Mouse (Mus musculus) midbrain, embryonic 14.5 days (tissue): ENCODE measurements around the gene G430095P16Rik. TPM values are rescaled to one million over a fixed set of nuclear protein-coding genes. Genes with fewer than 3 reads are reported as not detected.

Source experiments
- ATAC-seq: fragments of 200-750 bp; cut with Nextera tagmentation; 2 replicates; pipeline ENCODE4 v1.8.0; 2017; ENCODE audit warnings: moderate number of reproducible peaks, moderate library complexity; ENCODE audit not compliant: low FRiP score, low TSS enrichment
- DNase-seq: peaks from one replicate; pipeline ENCODE4 v3.0.0-alpha.2; 2015
- H3K27ac ChIP-seq: fragments of 300-500 bp; sonication (generic); replicated peaks from 2 replicates; pipeline ENCODE4 v1.5.1; 2014; ENCODE audit warnings: mild to moderate bottlenecking, low read depth, low read length, moderate library complexity
- H3K27me3 ChIP-seq: fragments of 300-500 bp; sonication (generic); 2 replicates; pipeline ENCODE4 v1.6.1; 2014; ENCODE audit warnings: low read length, control low read depth, mixed read lengths; ENCODE audit not compliant: control insufficient read depth, insufficient read depth
- H3K36me3 ChIP-seq: fragments of 300-500 bp; sonication (generic); 2 replicates; pipeline ENCODE4 v1.6.1; 2014; ENCODE audit warnings: low read length, control low read depth; ENCODE audit not compliant: control insufficient read depth, insufficient read depth
- H3K4me1 ChIP-seq: fragments of 300-500 bp; sonication (generic); 2 replicates; pipeline ENCODE4 v1.6.1; 2014; ENCODE audit warnings: mild to moderate bottlenecking, antibody characterized with exemption, low read length, control low read depth; ENCODE audit not compliant: control insufficient read depth, insufficient read depth
- H3K4me2 ChIP-seq: fragments of 300-500 bp; sonication (generic); 2 replicates; pipeline ENCODE4 v1.6.1; 2014; ENCODE audit warnings: mild to moderate bottlenecking, low read length, moderate library complexity
- H3K4me3 ChIP-seq: fragments of 300-500 bp; sonication (generic); replicated peaks from 2 replicates; pipeline ENCODE4 v1.5.1; 2014; ENCODE audit warnings: low read depth, low read length
- H3K9ac ChIP-seq: fragments of 300-500 bp; sonication (generic); replicated peaks from 2 replicates; pipeline ENCODE4 v1.6.1; 2014; ENCODE audit warnings: mild to moderate bottlenecking, low read length, moderate library complexity
- H3K9me3 ChIP-seq: fragments of 300-500 bp; sonication (generic); 2 replicates; pipeline ENCODE4 v1.6.1; 2016; ENCODE audit warnings: low read length, control low read depth, mixed read lengths; ENCODE audit not compliant: control insufficient read depth
- WGBS: fragments of 180-500 bp; shearing (Covaris S2); extraction: QIAGEN DNeasy Blood & Tissue Kit; methylation state at CpG from one replicate; pipeline ENCODE4 v1.1.7; 2014; 5-methylcytosine and 5-hydroxymethylcytosine counted together
- polyA plus RNA-seq: library from polyadenylated mRNA; unstranded; fragments of >200 nt; fragmentation: Nextera tagmentation; extraction: Ambion mirVana; gene quantifications from 2 replicates; pipeline ENCODE4 v1.2.1, GENCODE M21; 2014

The G430095P16Rik gene
- polyA plus RNA-seq, 1 experiment from 2014 or later, result 0.91 TPM

DNA sequence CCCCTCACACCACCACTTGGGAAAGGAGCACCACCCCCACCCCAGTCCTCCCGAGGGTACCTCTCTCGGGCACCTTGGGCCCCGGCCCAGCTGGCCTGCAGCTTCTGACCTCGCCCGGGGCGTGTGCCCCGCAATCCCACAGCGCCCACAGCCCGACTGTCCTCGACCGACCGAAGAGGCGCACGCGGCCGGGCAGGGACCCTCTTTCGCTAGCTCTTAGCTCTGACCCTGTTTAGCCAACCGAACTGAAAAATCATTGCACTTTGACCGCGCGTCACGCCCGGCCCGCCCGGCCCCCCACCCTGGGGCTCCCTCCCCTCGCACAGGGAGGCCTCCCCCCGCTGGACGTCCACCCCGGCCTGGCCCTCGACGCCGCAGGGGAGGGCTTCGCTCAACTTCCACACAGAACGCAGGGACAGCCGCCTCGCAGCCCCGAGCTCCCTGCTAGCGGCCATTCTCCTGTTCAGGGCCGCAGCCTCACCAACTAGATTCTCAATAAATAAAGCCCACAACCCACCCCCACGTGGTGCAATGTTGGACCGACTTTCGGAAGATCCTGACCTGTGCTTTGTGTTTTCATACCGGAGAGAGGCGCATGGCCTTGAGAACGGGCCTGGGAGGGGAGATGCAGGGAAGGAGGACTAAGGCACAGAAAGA, 16.1 kb upstream of the G430095P16Rik start:
- no peaks in the 10 kb centered on the region for H3K36me3 ChIP-seq
- DNase-seq (no peak), ATAC-seq (no peak)
- peak overlapping the region; percentile 80 for H3K27ac ChIP-seq
- peak overlapping the region; percentile 10 for H3K4me3 ChIP-seq
- 4% methylated on average over 45 of the region's 45 CpGs for WGBS
- peaks cover 40% of the 10 kb centered on the region for H3K4me1 ChIP-seq
- H3K4me2 ChIP-seq, result peak overlapping the region; percentile 38
- H3K9me3 ChIP-seq, result no peaks in the 10 kb centered on the region
- peaks cover 59% of the 10 kb centered on the region for H3K27me3 ChIP-seq
- H3K9ac ChIP-seq, result peak overlapping the region; percentile 34; the same call in 1 of the 2 replicates

DNA sequence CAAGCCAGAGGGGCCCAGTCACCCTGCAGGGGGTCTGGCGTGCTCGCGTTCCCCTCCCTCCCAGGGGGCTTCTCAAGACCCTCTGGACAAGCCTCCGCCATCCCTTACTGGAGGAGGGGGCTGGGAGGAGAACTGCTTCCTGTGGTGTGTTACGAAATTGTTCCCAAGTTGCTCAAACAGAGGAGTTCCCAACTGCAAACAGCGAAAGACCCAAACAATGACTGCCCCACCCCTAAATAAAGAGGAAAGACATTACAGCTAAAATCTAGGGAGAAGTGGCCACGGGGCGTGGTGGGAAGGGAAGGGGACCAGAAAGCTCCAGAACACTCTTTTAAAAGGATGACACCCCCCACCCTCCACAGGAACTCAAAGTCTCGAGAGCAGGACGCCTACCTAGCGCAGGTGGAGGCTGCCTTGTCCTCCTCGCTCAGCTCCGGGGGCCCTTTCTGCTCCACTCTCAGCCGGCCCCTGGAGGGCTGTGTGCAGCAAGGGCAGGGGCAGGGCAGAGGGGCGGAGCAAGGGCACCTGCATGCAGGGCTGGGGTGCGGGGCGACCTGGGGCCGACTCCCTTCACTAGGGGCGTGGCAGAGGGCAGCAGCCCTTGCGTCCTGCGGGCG, 15.4 kb upstream of the G430095P16Rik start:
- no peaks in the 10 kb centered on the region for H3K36me3 ChIP-seq
- H3K4me3 ChIP-seq, result peak overlapping the region; percentile 10; the same call in 1 of the 2 replicates
- DNase-seq, result no peak
- H3K9ac ChIP-seq, result peak overlapping the region; percentile 39; the same call in 1 of the 2 replicates
- peak overlapping the region; percentile 38 for H3K4me2 ChIP-seq
- H3K27ac ChIP-seq, result peak overlapping the region; percentile 80
- WGBS, result 5% methylated on average over 22 of the region's 22 CpGs
- no peak for ATAC-seq
- no peaks in the 10 kb centered on the region for H3K9me3 ChIP-seq
- peaks cover 54% of the 10 kb centered on the region for H3K27me3 ChIP-seq
- peaks cover 46% of the 10 kb centered on the region for H3K4me1 ChIP-seq

DNA sequence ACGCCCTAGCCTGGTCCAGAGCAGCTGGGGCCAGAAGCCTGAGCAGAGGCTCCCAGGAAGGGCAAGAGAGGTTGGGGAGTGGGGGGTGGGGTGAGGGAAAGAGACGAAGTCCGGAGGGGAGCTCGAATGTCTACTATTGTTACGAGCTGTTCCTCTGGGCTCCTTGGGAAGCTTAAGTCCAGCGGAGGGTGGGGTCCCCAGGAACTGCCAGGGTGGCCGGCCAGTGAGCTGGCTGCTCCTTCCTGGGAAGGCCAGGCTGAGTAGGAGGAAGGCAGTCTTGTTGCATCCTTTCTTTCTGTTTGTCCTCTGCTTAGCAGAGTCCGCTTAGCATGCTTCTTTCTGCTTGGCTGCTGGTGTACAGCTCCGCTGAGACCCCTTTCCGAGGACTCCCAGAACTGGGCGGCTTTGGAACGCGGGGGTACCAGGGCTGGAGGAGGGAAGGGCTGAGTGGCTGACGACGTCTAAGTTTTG, 14.7 kb upstream of the G430095P16Rik start:
- DNase-seq, result no peak
- 4% methylated on average over 15 of the region's 15 CpGs for WGBS
- H3K27me3 ChIP-seq, result peaks cover 47% of the 10 kb centered on the region

DNA sequence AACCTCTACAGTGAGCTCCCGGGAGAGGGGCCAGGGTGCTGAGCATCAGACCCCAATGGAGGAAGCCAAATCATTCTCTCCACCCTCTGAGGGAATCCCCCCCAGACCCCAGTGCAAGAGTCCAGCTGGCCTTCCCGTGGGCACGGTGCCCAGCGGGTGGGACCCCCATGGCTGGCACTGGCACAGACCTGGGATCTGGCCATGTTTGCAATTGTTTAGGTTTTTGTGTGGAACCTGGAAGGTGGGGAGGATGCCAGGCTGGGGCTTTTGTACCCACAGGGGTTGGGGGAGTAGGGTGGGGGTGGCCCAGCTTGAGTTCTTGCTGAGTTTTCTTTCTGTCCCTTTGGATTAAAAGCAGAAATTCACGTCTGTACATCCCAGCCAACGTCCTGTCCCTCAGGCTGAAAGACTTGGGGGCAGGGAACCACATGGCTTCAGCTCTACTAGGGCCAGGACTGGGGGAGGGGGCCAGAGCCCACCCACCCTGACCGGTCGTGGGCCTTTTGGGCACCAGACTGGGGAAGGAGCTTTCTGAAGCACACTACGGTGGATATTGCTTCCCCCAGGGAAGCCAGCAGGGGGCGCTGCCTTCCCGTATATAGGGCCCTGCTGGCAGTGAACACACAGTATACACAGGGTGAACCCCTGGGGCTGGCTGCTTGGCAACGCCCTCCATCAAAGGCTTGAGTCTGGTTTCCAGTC, 13.9 kb upstream of the G430095P16Rik start:
- Histone ChIP-seq H3K9me3 (no peaks in the 10 kb centered on the region), H3K27ac (peak overlapping the region; percentile 80), H3K4me2 (no peak overlapping the region), H3K36me3 (no peaks in the 10 kb centered on the region), H3K27me3 (peaks cover 39% of the 10 kb centered on the region), H3K4me1 (peaks cover 56% of the 10 kb centered on the region), H3K4me3 (no peak overlapping the region), H3K9ac (no peak overlapping the region)
- WGBS, result 7% methylated on average over 12 of the region's 12 CpGs
- ATAC-seq, result peak; percentile 66
- DNase-seq, result peak; percentile 95

More for the DNA sequence above, 14.7 kb upstream of the G430095P16Rik start:
- no peak for ATAC-seq
- Histone ChIP-seq H3K36me3 (no peaks in the 10 kb centered on the region), H3K9me3 (no peaks in the 10 kb centered on the region), H3K9ac (no peak overlapping the region), H3K4me1 (peaks cover 48% of the 10 kb centered on the region), H3K4me3 (peak overlapping the region; percentile 5; the same call in 1 of the 2 replicates), H3K4me2 (peak overlapping the region; percentile 38), H3K27ac (peak overlapping the region; percentile 80)

DNA sequence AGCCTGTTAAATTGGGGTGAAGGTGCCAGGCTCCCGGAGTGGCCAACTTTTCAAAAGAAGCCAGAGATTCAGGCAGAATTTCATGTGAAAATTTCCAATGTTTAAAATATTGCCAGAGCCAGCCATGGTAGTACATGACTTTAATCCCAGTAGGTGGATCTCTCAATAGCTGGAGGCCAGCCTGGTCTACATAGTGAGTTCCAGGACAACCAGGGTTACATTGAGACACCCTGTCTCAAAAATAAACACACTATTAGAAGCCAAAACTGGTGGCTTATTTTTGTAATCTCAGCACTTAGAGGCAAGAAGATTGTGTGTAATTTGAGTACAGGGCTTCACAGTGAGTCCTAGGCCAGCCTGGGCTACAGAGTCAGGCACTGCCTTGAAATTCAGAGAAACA, 12.9 kb upstream of the G430095P16Rik start:
- H3K4me2 ChIP-seq, result no peak overlapping the region
- H3K9ac ChIP-seq, result no peak overlapping the region
- no peak for DNase-seq
- H3K4me1 ChIP-seq, result peaks cover 63% of the 10 kb centered on the region
- 98% methylated on average over 1 of the region's 1 CpGs for WGBS
- H3K27ac ChIP-seq, result peak overlapping the region; percentile 80
- no peaks in the 10 kb centered on the region for H3K36me3 ChIP-seq
- no peak for ATAC-seq
- no peaks in the 10 kb centered on the region for H3K9me3 ChIP-seq
- peaks cover 29% of the 10 kb centered on the region for H3K27me3 ChIP-seq
- no peak overlapping the region for H3K4me3 ChIP-seq

DNA sequence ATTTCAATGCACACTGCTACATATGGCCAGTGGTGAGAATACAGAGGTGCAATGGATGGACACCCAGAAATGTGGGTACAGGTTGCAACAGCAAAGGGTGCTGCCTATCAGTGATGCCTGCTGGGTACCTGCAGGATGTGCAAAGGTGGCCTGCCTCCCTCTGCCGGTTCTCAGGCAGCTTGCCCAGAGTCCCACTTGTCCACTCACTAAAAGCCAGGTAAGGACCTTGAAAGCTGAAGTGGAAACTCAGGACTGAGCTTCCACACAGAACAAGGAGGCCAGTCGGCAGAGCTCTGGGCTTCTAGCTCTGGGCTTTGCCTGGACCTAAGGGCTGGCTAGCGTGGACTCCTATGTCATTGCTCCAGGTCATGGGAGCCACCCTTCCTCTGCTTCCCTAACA, 11.5 kb upstream of the G430095P16Rik start:
- H3K4me3 ChIP-seq, result no peak overlapping the region
- H3K27ac ChIP-seq, result peak overlapping the region; percentile 81
- H3K4me2 ChIP-seq, result 0 out of 2 replicates have a peak overlapping the region, but pooled peaks have one; percentile 13
- ATAC-seq, result no peak
- peak overlapping the region; percentile 14; the same call in 1 of the 2 replicates for H3K9ac ChIP-seq
- H3K27me3 ChIP-seq, result peaks cover 28% of the 10 kb centered on the region; the same call in 1 of the 2 replicates
- no peaks in the 10 kb centered on the region for H3K36me3 ChIP-seq
- no peak for DNase-seq
- no peaks in the 10 kb centered on the region for H3K9me3 ChIP-seq
- WGBS, result 30% methylated on average over 3 of the region's 3 CpGs
- H3K4me1 ChIP-seq, result peaks cover 65% of the 10 kb centered on the region

DNA sequence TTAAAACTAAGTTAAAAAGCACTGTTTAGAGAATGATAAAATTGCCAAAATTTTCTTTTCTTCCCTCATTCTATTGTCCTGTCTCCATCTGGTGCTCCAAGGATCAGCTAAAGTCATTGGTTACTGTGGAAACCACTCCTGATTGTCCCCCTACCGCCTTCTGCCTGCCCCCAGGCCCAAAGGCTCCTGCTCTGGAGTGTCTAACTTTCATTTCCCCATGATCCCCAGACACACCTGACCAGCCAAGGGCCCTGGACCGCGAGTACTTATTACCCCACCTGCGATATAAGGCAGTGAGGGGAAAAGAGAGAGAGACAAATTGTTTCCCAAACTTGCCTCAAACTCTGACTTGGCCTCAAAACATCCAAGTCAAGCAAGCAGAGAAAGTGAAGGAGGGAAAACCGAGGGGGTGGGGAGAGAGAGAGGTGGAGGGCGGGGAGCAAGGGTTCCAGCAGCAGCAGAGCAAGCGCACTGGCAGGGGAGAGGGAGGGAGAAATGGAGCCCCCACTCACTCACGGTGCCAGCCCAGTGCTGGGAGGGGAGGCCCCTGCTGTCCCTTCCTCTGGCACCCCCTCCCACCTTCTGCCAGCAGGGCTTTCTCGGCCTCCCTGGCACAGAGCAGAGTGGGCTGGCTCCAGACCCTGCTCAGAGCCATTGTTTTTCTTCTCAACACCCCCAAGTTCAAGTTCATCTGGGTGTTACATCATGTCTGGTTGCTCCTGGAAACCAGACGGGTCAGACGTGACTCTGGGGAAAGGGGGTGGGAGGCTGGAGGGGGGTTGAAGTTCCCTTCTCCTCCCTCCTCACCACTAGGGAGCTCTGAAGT, 10.7 kb upstream of the G430095P16Rik start:
- Histone ChIP-seq H3K27me3 (peaks cover 22% of the 10 kb centered on the region; the same call in 1 of the 2 replicates), H3K4me2 (no peak overlapping the region; the same call in 1 of the 2 replicates), H3K36me3 (no peaks in the 10 kb centered on the region), H3K4me3 (no peak overlapping the region), H3K9me3 (no peaks in the 10 kb centered on the region), H3K27ac (peak overlapping the region; percentile 81), H3K9ac (peak overlapping the region; percentile 14; the same call in 1 of the 2 replicates), H3K4me1 (peaks cover 66% of the 10 kb centered on the region)
- ATAC-seq, result peak; percentile 86
- peak; percentile 82 for DNase-seq
- WGBS, result 11% methylated on average over 11 of the region's 11 CpGs

DNA sequence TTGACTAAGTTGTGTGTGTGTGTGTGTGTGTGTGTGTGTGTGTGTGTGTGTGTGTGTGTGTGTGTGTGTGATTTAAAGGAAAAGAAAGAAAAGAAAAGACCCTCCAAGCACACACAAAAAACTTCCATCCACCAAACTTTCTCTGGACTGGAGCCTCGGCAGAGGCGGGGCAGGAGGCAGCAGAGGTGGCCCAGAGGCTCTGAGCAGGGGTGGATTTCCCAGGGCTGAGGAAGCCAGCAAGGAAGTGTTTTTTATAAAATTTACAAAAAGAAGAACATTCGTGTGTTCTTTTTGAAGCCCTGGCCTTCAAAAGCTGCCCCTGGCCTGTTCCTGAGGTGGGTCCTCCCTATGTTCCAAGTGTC, 10.1 kb upstream of the G430095P16Rik start:
- 9% methylated on average over 3 of the region's 3 CpGs for WGBS
- no peak overlapping the region for H3K4me2 ChIP-seq
- peaks cover 60% of the 10 kb centered on the region for H3K4me1 ChIP-seq
- ATAC-seq (peak; percentile 18; the same call in 1 of the 2 replicates), DNase-seq (no peak)
- peak overlapping the region; percentile 81 for H3K27ac ChIP-seq
- H3K36me3 ChIP-seq, result no peaks in the 10 kb centered on the region
- no peak overlapping the region for H3K9ac ChIP-seq
- H3K4me3 ChIP-seq, result no peak overlapping the region
- no peaks in the 10 kb centered on the region for H3K9me3 ChIP-seq
- peaks cover 21% of the 10 kb centered on the region; the same call in 1 of the 2 replicates for H3K27me3 ChIP-seq
